Comparison of ENCODE assay signal across 12 mouse cellular contexts in genomic region chr8:12928033-12928432, GRCm38 (mm10). TPM values are rescaled to one million over a fixed set of nuclear protein-coding genes. Genes with fewer than 3 reads are reported as not detected.
DNase-seq lines count a peak whose midpoint lies in the region; ATAC-seq and TF ChIP-seq lines count a peak whose summit lies in the region.
"Had no signal": no experiment of that assay in that cellular context is flagged by ENCODE, and none has a peak within 500 bp of the region (broad histone marks: within the 10 kb centered on the region; RNA-seq: fewer than 3 reads in every experiment).

No protein-coding gene starts in this region.

- H3K4me1 ChIP-seq in heart, postnatal 0 days (ENCODE audit: control insufficient read depth, insufficient read depth) = no peaks in the 10 kb centered on the region
- H3K4me1 ChIP-seq in lung, embryonic 16.5 days (replicated peaks; ENCODE audit: control insufficient read depth, insufficient read depth, low read length) = peaks cover 34% of the 10 kb centered on the region
- peaks cover 58% of the 10 kb centered on the region for H3K4me1 ChIP-seq in neural tube, embryonic 13.5 days (replicated peaks)

- DNase-seq in heart, postnatal 0 days (ENCODE audit: low spot score) = no peak
- no peak for DNase-seq in heart, postnatal 4 days
- DNase-seq in lung, postnatal 36 days = no peak
- peak; percentile 79 for DNase-seq in cerebellum, adult 9-10 months
- no peak for DNase-seq in c-Kit-positive CD71-positive TER-119-positive erythroid progenitor cells, embryonic 14.5 days (ENCODE audit: low spot score)
- no peak for DNase-seq in left cerebral cortex, adult 18-20 months (ENCODE audit: low spot score in 2 of 2)
- DNase-seq: gastrocnemius, postnatal 10 days; right cerebral cortex, postnatal 14 days; thymus, adult 18-20 months had no signal

- no peak overlapping the region; the same call in 1 of the 2 replicates for H3K9ac ChIP-seq in heart, postnatal 0 days (replicated peaks; ENCODE audit: low read depth, low read length)
- H3K9ac ChIP-seq in lung, embryonic 16.5 days (ENCODE audit: low read length) = no peak overlapping the region
- H3K9ac ChIP-seq in neural tube, embryonic 13.5 days = 0 out of 2 replicates have a peak overlapping the region, but pooled peaks have one; percentile 26

- peak overlapping the region; percentile 37 for H3K4me3 ChIP-seq in heart, postnatal 0 days (ENCODE audit: low read depth, low read length)
- H3K4me3 ChIP-seq in lung, embryonic 16.5 days (ENCODE audit: low read length) = no peak overlapping the region
- H3K4me3 ChIP-seq in neural tube, embryonic 13.5 days = no peak overlapping the region; the same call in 1 of the 2 replicates
- H3K4me3 ChIP-seq: myocyte had no signal

- H3K27ac ChIP-seq in heart, postnatal 0 days (ENCODE audit: low read depth) = 0 out of 2 replicates have a peak overlapping the region, but pooled peaks have one; percentile 13
- H3K27ac ChIP-seq in lung, embryonic 16.5 days (ENCODE audit: low read length) = no peak overlapping the region
- 0 out of 2 replicates have a peak overlapping the region, but pooled peaks have one; percentile 29 for H3K27ac ChIP-seq in neural tube, embryonic 13.5 days (replicated peaks)

- H3K4me2 ChIP-seq in heart, postnatal 0 days (ENCODE audit: low read depth, low read length) = peak overlapping the region; percentile 54
- peak overlapping the region; percentile 21; the same call in 1 of the 2 replicates for H3K4me2 ChIP-seq in lung, embryonic 16.5 days (ENCODE audit: low read depth, low read length)
- H3K4me2 ChIP-seq in neural tube, embryonic 13.5 days = 0 out of 2 replicates have a peak overlapping the region, but pooled peaks have one; percentile 9

- WGBS in heart, postnatal 0 days = 78% methylated on average over 8 of the region's 8 CpGs
- WGBS in lung, embryonic 16.5 days = 85% methylated on average over 8 of the region's 8 CpGs
- WGBS in neural tube, embryonic 13.5 days = 85% methylated on average over 8 of the region's 8 CpGs

- TF ChIP-seq CTCF in heart, postnatal 0 days (IDR thresholded peaks at IDR 0.05; ENCODE audit: low read depth) = no peak

- no peak for ATAC-seq in heart, postnatal 0 days (ENCODE audit: insufficient read depth, low read depth)
- no peak for ATAC-seq in lung, embryonic 16.5 days (ENCODE audit: low read depth)
- no peak for ATAC-seq in neural tube, embryonic 13.5 days (ENCODE audit: low read depth)

- no peaks in the 10 kb centered on the region for H3K9me3 ChIP-seq in heart, postnatal 0 days (replicated peaks; ENCODE audit: control insufficient read depth, low read length)
- no peaks in the 10 kb centered on the region for H3K9me3 ChIP-seq in lung, embryonic 16.5 days (ENCODE audit: control insufficient read depth, low read length)
- no peaks in the 10 kb centered on the region for H3K9me3 ChIP-seq in neural tube, embryonic 13.5 days

- H3K27me3 ChIP-seq in heart, postnatal 0 days (ENCODE audit: control insufficient read depth, insufficient read depth, low read length) = no peaks in the 10 kb centered on the region
- H3K27me3 ChIP-seq in lung, embryonic 16.5 days (ENCODE audit: control insufficient read depth, insufficient read depth, low read depth, low read length) = no peaks in the 10 kb centered on the region
- H3K27me3 ChIP-seq in neural tube, embryonic 13.5 days = no peaks in the 10 kb centered on the region

- no peak for TF ChIP-seq EP300 in heart, postnatal 0 days (IDR thresholded peaks at IDR 0.05; ENCODE audit: low read depth)

- no peaks in the 10 kb centered on the region for H3K36me3 ChIP-seq in heart, postnatal 0 days (replicated peaks; ENCODE audit: control insufficient read depth, insufficient read depth, low read length)
- H3K36me3 ChIP-seq in lung, embryonic 16.5 days (ENCODE audit: control insufficient read depth, insufficient read depth, low read length) = no peaks in the 10 kb centered on the region
- no peaks in the 10 kb centered on the region for H3K36me3 ChIP-seq in neural tube, embryonic 13.5 days

RNA-seq across cellular contexts. Expression of gene Mcf2l, which starts 54.4 kb away (rescaled TPM):
- 22.1 and 22.9 TPM in 2 replicates for total RNA-seq in heart, postnatal 0 days (2014; rRNA removed; ENCODE audit: low replicate concordance)
- 6.6 and 7.5 TPM in 2 replicates for polyA plus RNA-seq in heart, postnatal 0 days (2015; fragmentation: Nextera tagmentation; extraction: Ambion mirVana)
- total RNA-seq in heart, postnatal 4 days (2021) = 10 to 100 TPM; 28.8 to 33.0 TPM
- polyA plus RNA-seq in lung, embryonic 16.5 days (2015; fragmentation: Nextera tagmentation; extraction: Ambion mirVana) = 16.0 and 16.1 TPM in 2 replicates
- 107 and 116 TPM in 2 replicates for polyA plus RNA-seq in neural tube, embryonic 13.5 days (2015; fragmentation: Nextera tagmentation; extraction: Ambion mirVana)
- total RNA-seq in left cerebral cortex, adult 18-20 months (2021) = 100 to 1,000 TPM; 239 to 243 TPM

Comparison
In these comparisons a context has a peak if more than half of its experiments do, and no peak if none do; other contexts are left out.
1. RNA of gene Mcf2l, which starts 54.4 kb away (total RNA-seq): 239 to 243 TPM in left cerebral cortex, adult 18-20 months; 28.8 to 33.0 TPM in heart, postnatal 4 days and 22.1 to 22.9 TPM in heart, postnatal 0 days; every median in the first group is over 4 times any median in the second.
2. Peak in every context shown above with its lines, with median percentiles within 50 percentile points of each other: H3K4me2 ChIP-seq.